Mouse (Mus musculus): ENCODE measurements around the gene Rnf144a.

The Rnf144a gene

DNA sequence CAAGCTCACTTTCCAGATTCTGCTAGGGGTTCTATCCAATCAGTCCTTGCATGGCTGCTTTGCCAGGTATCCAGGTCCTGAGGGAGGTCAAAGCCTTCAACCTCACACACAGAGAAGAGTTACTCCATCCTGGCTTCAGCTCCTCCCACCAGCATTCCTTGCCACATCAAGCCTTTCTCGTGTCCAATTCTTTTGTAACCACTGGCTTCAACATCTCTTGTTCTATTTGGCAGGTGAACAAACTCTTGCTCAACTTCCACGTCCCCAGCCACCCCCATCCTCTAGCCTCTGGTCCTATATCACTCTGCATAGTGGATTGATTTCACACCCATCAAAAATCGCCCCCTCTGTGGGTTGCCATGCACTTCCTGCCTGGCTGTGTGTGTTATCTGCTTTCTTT is 98.8 kb downstream of the Rnf144a start:
- DNase-seq (ENCODE audit: low read depth) = no peak

DNA sequence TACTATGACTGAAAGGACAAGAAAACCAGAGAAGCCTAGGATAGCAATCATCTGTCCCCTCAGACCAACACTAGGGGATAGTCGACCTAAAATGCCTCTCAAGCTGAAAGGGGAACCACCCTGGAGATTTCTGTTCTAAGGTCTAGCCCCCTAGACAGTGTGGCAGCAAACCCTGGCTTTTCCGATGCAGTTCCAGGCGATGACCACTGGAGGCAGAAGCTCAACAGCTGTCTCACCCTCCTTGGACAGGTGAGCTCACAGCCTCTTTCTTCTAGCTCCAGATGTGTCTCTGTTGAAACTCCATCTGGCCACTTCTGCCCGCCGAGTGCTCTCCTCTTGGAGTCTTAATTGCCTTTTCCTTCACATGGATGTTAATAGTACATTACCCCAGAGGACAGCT is 100.1 kb downstream of the Rnf144a start:
- peak; percentile 67 for DNase-seq (ENCODE audit: low read depth)

DNA sequence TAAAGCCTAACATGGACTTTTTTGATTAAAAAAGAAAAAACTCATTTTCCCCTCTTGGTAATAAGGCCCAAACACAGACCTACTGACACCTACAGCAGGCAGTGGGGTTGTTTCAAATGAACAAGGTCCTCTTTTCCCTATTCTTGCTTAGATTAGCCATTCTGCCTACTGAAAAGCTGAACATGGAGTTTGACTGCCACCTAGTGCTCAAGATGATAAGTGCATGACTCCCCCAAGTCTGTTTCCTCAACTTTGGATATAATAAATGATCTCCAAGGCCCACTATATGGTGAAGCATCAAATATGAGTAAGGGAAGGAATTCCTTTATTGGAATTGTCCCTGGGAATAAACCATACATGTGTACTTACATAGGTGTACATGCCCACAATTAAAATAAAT is 103.5 kb downstream of the Rnf144a start:
- peak; percentile 84 for DNase-seq (ENCODE audit: low read depth)

- DNase-seq (ENCODE audit: low read depth) = peak; percentile 74
Measured at GRCm38 (mm10) chr12:26310247-26310646, 104.8 kb downstream of the Rnf144a start.

DNA sequence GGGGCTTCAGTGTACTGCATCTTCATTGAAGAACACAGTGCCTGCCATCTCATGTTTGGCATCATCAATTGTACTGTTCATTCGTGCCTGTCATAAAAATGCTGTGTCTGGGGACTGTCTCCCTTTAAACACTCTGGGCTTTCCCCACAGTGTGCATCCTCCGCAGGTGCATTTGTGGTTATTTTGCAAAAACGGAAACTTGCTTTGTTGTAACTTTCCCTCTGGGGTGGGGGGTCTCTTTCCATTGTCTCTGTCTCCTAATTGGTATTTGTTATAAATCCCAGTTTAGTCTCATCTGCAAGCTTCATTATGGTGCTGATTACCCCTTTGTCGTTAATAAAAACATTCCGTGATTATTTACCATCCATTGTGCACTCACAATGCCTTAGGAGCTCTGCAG is 112.2 kb downstream of the Rnf144a start:
- no peak for DNase-seq (ENCODE audit: low read depth)

DNA sequence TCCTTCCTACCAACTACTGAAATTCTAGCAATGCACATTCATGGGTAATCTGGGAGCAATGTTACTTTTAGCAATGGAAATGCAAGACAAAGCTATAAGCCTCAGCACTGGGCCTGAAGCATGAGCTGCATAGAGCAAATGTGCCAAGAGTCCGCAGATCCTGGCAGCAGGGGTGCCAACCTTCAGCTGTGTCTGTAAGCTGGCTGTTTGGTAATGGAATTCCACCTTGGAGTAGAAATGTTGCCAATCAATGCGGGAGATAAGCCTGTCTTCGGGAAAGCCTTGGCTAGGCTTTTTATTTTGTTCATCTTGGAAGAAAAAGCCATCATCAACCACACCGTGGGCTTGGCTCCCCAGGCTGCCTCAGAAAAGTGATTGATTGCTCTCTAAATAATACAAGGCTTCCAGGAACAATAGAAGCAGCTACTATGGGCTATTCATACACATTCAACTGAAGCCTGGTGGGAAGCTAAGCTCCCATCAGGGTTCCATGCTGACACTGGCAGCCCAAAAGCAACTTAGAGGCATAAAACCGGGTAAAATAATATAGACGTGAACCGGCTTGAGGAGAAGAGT is 115.5 kb downstream of the Rnf144a start:
- DNase-seq (ENCODE audit: low read depth) = no peak

DNA sequence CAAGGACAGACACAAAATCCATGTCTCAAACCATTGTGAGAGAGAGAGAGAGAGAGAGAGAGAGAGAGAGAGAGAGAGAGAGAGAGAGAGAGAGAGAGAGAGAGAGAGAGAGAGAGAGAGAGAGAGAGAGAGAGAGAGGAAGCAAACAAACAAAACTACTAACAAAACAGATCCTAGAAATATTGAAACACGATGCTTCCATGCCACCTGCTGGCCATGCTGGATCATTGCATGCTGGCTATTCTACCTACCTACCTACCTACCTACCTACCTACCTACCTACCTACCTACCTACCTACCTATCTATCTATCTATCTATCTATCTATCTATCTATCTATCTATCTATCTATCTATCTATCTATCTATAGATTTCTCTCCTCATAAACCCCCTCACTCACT is 119.1 kb downstream of the Rnf144a start:
- DNase-seq (ENCODE audit: low read depth) = peak; percentile 59

DNA sequence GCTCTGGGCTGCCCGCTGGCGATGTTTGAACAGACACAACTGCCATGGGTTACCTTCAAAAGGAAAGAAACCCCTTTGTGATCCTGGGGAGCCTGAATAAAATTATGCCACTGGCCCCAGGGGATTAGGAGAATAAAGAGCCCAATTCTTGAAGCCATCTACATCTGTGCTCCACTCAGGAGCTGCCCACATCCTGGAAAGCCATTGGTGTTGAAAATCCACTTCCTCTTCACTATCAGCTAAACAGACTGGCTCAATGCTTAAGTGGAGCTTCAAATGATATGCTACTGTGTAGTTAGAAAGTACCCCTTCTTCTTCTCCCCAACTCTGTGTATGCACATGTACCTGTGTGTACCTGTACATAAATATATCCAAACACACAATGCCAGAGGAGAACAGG is 125.9 kb downstream of the Rnf144a start:
- no peak for DNase-seq (ENCODE audit: low read depth)

GRCm38 (mm10) chr12:26288347-26288746 is 126.7 kb downstream of the Rnf144a start:
- DNase-seq (ENCODE audit: low read depth) = no peak

GRCm38 (mm10) chr12:26285939-26286338 is 129.1 kb downstream of the Rnf144a start:
- no peak for DNase-seq (ENCODE audit: low read depth)

DNA sequence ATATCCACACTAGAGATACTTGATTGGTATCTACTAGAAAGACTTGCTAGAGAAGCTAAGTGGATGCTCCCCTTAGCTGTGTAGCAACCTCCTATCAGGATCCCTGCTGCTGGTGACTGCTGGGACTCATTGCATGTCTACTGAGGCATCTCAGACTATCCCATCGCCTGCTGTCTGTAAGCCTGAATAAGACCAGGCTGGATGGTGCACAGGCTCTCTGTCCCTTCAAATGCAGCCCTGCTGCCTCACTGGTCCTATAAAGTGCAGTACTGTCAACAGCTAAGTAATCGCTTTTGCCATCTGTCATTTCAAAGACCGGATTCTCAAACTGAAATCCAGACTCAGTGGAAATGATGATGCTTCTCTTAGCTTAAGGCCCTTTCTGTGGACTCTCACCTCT is 129.6 kb downstream of the Rnf144a start:
- DNase-seq (ENCODE audit: low read depth) = no peak

- DNase-seq (ENCODE audit: low read depth) = no peak
Measured at GRCm38 (mm10) chr12:26280719-26281480, 134.2 kb downstream of the Rnf144a start.

- peak; percentile 42 for DNase-seq (ENCODE audit: low read depth)
Measured at GRCm38 (mm10) chr12:26277002-26277669, 137.9 kb downstream of the Rnf144a start.

DNA sequence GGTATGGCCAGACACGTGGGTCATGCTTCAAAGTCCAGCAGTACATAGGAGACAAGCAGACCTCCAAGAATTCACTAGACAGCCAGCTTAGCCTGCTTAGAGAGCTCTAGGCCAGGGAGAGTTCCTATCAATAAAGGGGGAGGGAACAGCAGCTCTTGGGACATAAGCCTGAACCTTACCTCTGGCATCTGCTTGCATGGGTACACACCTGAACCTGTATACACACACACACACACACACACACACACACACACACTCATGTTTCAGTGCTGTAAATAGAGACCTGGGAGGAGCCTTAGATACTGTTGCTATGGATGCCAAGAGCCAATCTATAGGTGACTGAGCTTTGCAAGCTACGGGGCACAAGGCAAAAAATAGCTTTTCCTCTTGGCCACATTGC is 138.5 kb downstream of the Rnf144a start:
- no peak for DNase-seq (ENCODE audit: low read depth)
